Mouse (Mus musculus) liver, embryonic 16.5 days (tissue): Measurements from ENCODE around the gene Evx2. TPM values are rescaled to one million over a fixed set of nuclear protein-coding genes. Genes with fewer than 3 reads are reported as not detected.

Experiments
- ATAC-seq: fragments of 200-750 bp; cut with Nextera tagmentation; 2 replicates; pipeline ENCODE4 v1.8.0; 2017; ENCODE audit warnings: low read depth, mild to moderate bottlenecking, moderate number of reproducible peaks, moderate library complexity
- H3K27ac ChIP-seq: fragments of 300-500 bp; sonication (generic); 2 replicates; pipeline ENCODE4 v1.5.1; 2014; ENCODE audit warnings: mild to moderate bottlenecking, low read length
- H3K27me3 ChIP-seq: fragments of 300-500 bp; sonication (generic); 2 replicates; pipeline ENCODE4 v1.6.1; 2014; ENCODE audit warnings: low read depth, low read length, mixed read lengths; ENCODE audit not compliant: control insufficient read depth, insufficient read depth
- H3K36me3 ChIP-seq: fragments of 300-500 bp; sonication (generic); 2 replicates; pipeline ENCODE4 v1.6.1; 2014; ENCODE audit warnings: mild to moderate bottlenecking; ENCODE audit not compliant: control insufficient read depth, insufficient read depth
- H3K4me1 ChIP-seq: fragments of 300-500 bp; sonication (generic); 2 replicates; pipeline ENCODE4 v1.6.1; 2014; ENCODE audit warnings: low read depth, low read length, mixed read lengths; ENCODE audit not compliant: control insufficient read depth
- H3K4me2 ChIP-seq: fragments of 300-500 bp; sonication (generic); 2 replicates; pipeline ENCODE4 v1.6.1; 2014; ENCODE audit warnings: low read depth, low read length, mixed read lengths
- H3K4me3 ChIP-seq: fragments of 300-500 bp; sonication (generic); 2 replicates; pipeline ENCODE4 v1.5.1; 2014; ENCODE audit warnings: low read depth, mild to moderate bottlenecking, low read length
- H3K9ac ChIP-seq: fragments of 300-500 bp; sonication (generic); 2 replicates; pipeline ENCODE4 v1.6.1; 2014; ENCODE audit warnings: low read depth, low read length
- H3K9me3 ChIP-seq: fragments of 300-500 bp; sonication (generic); replicated peaks from 2 replicates; pipeline ENCODE4 v1.6.1; 2016; ENCODE audit warnings: low read length; ENCODE audit not compliant: control insufficient read depth
- WGBS: fragments of 180-500 bp; shearing (Covaris S2); extraction: QIAGEN DNeasy Blood & Tissue Kit; methylation state at CpG from one replicate; pipeline ENCODE4 v1.1.7; 2014; ENCODE audit not compliant: insufficient replicate concordance; 5-methylcytosine and 5-hydroxymethylcytosine counted together
- polyA plus RNA-seq: library from polyadenylated mRNA; unstranded; fragments of >200 nt; fragmentation: Nextera tagmentation; extraction: Ambion mirVana; gene quantifications from 2 replicates; pipeline ENCODE4 v1.2.1, GENCODE M21; 2015

Gene Evx2
- polyA plus RNA-seq: not detected in 2 replicates

DNA sequence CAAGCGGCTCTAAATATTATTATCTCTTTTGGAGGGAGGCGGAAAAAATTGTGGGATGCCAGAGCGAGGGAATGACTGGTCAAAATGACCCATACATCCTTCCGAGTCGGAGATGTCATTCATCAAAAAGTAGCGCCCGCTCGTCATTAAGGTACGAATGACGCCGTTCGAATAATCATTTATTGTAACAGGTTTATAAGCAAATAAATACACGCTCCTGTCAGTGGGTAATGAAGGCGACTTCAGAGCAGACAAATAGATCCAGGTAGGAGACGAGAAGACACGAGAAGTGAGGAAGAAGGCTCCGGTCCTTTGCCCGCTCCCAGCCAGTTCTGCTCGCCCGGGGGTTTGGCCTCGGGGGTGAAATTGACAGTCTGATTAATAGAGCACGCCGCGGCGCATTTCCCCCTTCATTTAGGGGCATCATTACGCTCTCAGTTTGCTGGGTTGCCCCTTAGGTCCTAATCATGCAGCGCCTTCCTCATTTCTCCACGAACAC is at the start of gene Evx2:
TSS of gene Evx2 (minus strand) at position 51 of the 499 bp plus-strand sequence.
- H3K4me3 ChIP-seq: no peak within 1 kb of the TSS
- no peak for ATAC-seq
- H3K9me3 ChIP-seq: no peaks in the 10 kb centered on the region
- H3K36me3 ChIP-seq: no peaks in the 10 kb centered on the region
- no peaks in the 10 kb centered on the region; the same call in none of the 2 replicates for H3K4me1 ChIP-seq
- H3K4me2 ChIP-seq: no peak within 1 kb of the TSS
- peaks cover 98% of the 10 kb centered on the region for H3K27me3 ChIP-seq
- no peak within 1 kb of the TSS for H3K9ac ChIP-seq
- WGBS: 3% methylated on average over 28 of the region's 28 CpGs
- no peak within 1 kb of the TSS for H3K27ac ChIP-seq

DNA sequence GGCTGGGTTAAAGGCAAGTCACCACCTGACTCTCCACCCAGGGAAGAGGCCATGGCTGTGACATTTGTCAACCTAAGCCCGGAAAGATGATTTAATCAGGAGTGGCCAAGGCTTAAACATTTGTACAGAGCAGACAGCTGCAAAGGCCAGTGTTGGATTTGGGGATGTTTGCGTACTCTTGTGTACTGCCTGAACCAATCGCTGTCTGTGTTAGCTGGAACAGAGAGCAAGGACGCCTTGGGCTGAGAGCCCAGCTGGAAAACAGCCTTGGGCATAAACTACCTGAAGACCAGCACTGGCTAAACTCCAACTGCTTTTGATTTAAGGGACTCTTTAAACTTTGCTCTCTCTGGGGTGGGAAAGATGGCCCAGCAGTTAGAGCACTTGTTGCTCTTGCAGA is 49.3 kb upstream of the Evx2 start:
- Histone ChIP-seq H3K27me3 (peaks cover 96% of the 10 kb centered on the region), H3K4me1 (peaks cover 2% of the 10 kb centered on the region; the same call in 1 of the 2 replicates), H3K4me3 (no peak overlapping the region), H3K9ac (no peak overlapping the region), H3K4me2 (no peak overlapping the region), H3K36me3 (no peaks in the 10 kb centered on the region), H3K27ac (no peak overlapping the region), H3K9me3 (no peaks in the 10 kb centered on the region)
- 26% methylated on average over 4 of the region's 4 CpGs for WGBS
- no peak for ATAC-seq

GRCm38 (mm10) chr2:74707599-74707998 is 48.2 kb upstream of the Evx2 start:
- H3K4me1 ChIP-seq: peaks cover 2% of the 10 kb centered on the region; the same call in 1 of the 2 replicates
- no peaks in the 10 kb centered on the region for H3K36me3 ChIP-seq
- no peak overlapping the region for H3K27ac ChIP-seq
- H3K4me3 ChIP-seq: no peak overlapping the region
- H3K9me3 ChIP-seq: no peaks in the 10 kb centered on the region
- whole genome bisulfite sequencing: 19% methylated on average over 7 of the region's 7 CpGs
- peaks cover 96% of the 10 kb centered on the region for H3K27me3 ChIP-seq
- H3K9ac ChIP-seq: no peak overlapping the region
- ATAC-seq: no peak
- no peak overlapping the region for H3K4me2 ChIP-seq

GRCm38 (mm10) chr2:74706393-74706960 is 47.1 kb upstream of the Evx2 start:
- H3K36me3 ChIP-seq: no peaks in the 10 kb centered on the region
- 4% methylated on average over 13 of the region's 13 CpGs for WGBS
- H3K4me3 ChIP-seq: no peak overlapping the region
- no peaks in the 10 kb centered on the region for H3K9me3 ChIP-seq
- peaks cover 95% of the 10 kb centered on the region for H3K27me3 ChIP-seq
- H3K27ac ChIP-seq: no peak overlapping the region
- peaks cover 2% of the 10 kb centered on the region; the same call in 1 of the 2 replicates for H3K4me1 ChIP-seq
- ATAC-seq: no peak
- H3K4me2 ChIP-seq: no peak overlapping the region
- no peak overlapping the region for H3K9ac ChIP-seq

DNA sequence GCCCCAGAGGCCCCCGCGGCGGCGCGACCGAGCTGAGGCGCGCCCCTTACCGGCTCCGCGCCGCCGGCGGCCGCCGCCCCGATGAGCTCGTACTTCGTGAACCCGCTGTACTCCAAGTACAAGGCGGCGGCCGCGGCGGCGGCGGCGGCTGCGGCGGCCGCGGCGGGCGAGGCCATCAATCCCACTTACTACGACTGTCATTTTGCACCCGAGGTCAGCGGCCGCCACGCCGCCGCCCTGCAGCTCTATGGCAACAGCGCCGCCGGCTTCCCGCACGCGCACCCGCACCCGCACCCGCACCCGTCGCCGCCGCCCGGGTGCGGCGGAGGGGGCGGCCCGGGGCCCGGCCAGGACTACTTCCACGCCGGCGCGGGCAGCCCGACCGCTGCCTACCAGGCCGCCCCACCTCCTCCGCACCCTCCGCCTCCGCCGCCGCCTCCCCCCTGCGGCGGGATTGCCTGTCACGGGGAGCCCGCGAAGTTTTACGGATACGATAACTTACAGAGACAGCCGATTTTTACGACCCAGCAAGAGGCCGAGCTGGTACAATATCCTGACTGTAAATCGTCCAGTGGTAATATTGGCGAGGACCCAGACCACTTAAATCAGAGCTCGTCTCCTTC is 46.2 kb upstream of the Evx2 start:
- 1% methylated on average over 37 of the region's 85 CpGs for WGBS
- no peaks in the 10 kb centered on the region for H3K9me3 ChIP-seq
- peaks cover 2% of the 10 kb centered on the region; the same call in 1 of the 2 replicates for H3K4me1 ChIP-seq
- ATAC-seq: no peak
- peaks cover 95% of the 10 kb centered on the region for H3K27me3 ChIP-seq
- no peak overlapping the region for H3K27ac ChIP-seq
- H3K36me3 ChIP-seq: no peaks in the 10 kb centered on the region
- peak overlapping the region; percentile 46 for H3K4me3 ChIP-seq
- peak overlapping the region; percentile 53 for H3K4me2 ChIP-seq
- no peak overlapping the region for H3K9ac ChIP-seq

- WGBS: 0% methylated on average over 41 of the region's 66 CpGs
- H3K27me3 ChIP-seq: peaks cover 95% of the 10 kb centered on the region
- peaks cover 2% of the 10 kb centered on the region; the same call in 1 of the 2 replicates for H3K4me1 ChIP-seq
- no peak for ATAC-seq
- H3K9ac ChIP-seq: no peak overlapping the region
- H3K4me2 ChIP-seq: peak overlapping the region; percentile 53
- no peak overlapping the region for H3K27ac ChIP-seq
- no peaks in the 10 kb centered on the region for H3K36me3 ChIP-seq
- H3K9me3 ChIP-seq: no peaks in the 10 kb centered on the region
- H3K4me3 ChIP-seq: peak overlapping the region; percentile 46
These were observed 45.7 kb upstream of the Evx2 start for GRCm38 (mm10) chr2:74704999-74705466.

DNA sequence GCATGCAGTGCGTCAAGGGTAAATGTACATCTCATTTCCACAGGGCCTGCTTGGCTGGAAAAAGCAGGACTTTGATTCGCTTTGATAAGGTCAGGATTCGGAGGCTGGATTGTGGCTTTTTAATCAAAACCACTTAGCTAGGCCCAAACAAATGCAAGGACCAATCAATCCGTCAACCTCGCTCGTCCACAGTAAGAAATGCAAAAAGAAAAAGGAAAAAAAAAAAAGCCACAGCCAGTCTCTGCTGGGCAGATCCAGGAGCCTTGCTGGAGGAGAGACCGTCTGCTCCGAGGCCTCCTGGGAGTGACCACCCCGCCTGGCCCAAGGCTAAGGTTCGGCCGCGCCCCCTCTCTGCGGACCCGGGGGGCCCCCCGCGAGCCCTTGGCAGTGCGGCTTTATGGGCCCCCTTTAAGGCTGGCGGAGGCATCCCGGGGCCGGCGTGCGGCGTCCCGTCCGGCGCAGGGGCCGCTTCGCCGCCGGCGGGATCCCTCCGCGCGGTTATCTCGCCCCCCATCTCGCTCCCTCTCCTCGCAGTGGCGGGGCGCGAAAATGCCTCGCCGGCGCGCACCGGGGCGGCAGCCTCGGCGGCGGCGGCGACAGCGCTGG is 45.1 kb upstream of the Evx2 start, which contains the start of gene Hoxd8:
TSS of gene Hoxd8 (plus strand) at position 223 of the 606 bp plus-strand sequence.
- Histone ChIP-seq H3K27me3 (peaks cover 95% of the 10 kb centered on the region), H3K9me3 (no peaks in the 10 kb centered on the region), H3K9ac (no peak within 1 kb of the TSS), H3K36me3 (no peaks in the 10 kb centered on the region), H3K4me2 (peak within 1 kb of the TSS; percentile 53), H3K4me3 (peak within 1 kb of the TSS; percentile 46), H3K27ac (no peak within 1 kb of the TSS), H3K4me1 (peaks cover 2% of the 10 kb centered on the region; the same call in 1 of the 2 replicates)
- no peak for ATAC-seq
- WGBS: 3% methylated on average over 37 of the region's 52 CpGs

DNA sequence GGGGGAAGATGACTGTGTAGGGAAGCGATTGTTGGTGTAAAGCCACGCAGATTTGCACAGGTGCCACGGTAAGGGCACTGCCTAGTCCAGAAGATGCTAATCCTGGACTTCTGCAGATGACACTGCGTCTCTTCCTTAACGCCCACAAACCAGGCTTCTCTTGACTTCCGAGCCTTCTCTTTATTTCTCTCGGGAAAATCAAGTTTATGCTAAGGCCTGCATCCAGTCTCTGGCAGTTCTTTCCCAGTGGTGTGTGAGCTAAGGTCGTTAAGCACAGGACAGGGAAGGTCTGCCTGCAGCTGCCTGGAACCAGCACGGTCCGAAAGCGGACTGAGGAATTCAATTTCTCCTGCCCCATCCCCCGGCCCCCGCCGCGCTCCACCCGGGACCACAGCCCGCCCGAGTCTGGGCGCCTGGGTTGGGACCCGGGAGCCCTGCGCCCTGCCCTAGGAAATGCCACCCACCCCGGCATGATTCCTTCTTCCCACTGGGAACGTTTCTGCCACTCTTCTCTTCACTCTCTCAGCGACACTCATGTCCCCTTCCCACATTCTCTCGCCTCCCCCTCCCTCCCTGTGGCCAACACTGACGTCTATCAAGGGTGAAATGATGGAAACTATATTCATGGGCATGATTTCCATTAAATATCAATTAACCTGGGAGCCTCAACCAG is 44.5 kb upstream of the Evx2 start:
- peaks cover 2% of the 10 kb centered on the region; the same call in 1 of the 2 replicates for H3K4me1 ChIP-seq
- no peak overlapping the region for H3K9ac ChIP-seq
- no peak overlapping the region for H3K4me2 ChIP-seq
- H3K4me3 ChIP-seq: no peak overlapping the region
- no peak for ATAC-seq
- no peaks in the 10 kb centered on the region for H3K36me3 ChIP-seq
- peaks cover 96% of the 10 kb centered on the region for H3K27me3 ChIP-seq
- WGBS: 5% methylated on average over 26 of the region's 26 CpGs
- no peaks in the 10 kb centered on the region for H3K9me3 ChIP-seq
- no peak overlapping the region for H3K27ac ChIP-seq
